Mouse (Mus musculus): ENCODE measurements around the gene Adam34. TPM values are rescaled to one million over a fixed set of nuclear protein-coding genes. Genes with fewer than 3 reads are reported as not detected.
"Not testable (repeated sequence)": the region's sequence is repeated elsewhere in the genome, so short reads cannot be mapped to it uniquely, and the experiment has no call there.

Adam34 gene
- not detected in 2 replicates for total RNA-seq (2015; ENCODE audit: low replicate concordance)
- not detected in 2 replicates for total RNA-seq (2017; ENCODE audit: low replicate concordance)

DNA sequence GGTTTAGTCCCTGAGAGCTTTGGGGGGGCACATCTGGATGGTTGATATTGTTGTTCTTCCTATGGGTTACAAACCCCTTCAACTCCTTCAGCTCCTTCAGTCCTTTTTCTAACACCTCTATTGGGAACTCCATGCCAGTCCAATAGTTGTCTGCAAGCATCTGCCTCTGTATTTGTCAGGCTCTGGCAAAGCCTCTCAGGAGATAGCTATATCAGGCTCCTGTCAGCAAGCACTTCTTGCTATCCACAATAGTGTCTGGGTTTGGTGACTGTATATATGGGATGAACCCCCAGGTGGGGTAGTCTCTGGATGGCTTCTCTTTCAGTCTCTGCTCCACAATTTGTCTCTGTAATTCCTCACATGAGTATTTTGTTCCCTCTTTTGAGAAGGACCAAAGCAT is at the start of gene Adam34:
Gene Adam34, minus strand, starts transcription at position 101 of the 400 bp plus-strand sequence.
- ATAC-seq (replicated peaks; ENCODE audit: low FRiP score, poor library complexity, severe bottlenecking), result no peak

- ATAC-seq (replicated peaks; ENCODE audit: low FRiP score, poor library complexity, severe bottlenecking), result no peak
Observed at GRCm38 (mm10) chr8:43627176-43627575, 82.7 kb downstream of the Adam34 start, which contains the start of gene Gm5346. TSS of gene Gm5346 (minus strand) at chr8:43627276.

GRCm38 (mm10) chr8:43616046-43616445 is 93.8 kb downstream of the Adam34 start:
- ATAC-seq (replicated peaks; ENCODE audit: low FRiP score, poor library complexity, severe bottlenecking), result no peak

DNA sequence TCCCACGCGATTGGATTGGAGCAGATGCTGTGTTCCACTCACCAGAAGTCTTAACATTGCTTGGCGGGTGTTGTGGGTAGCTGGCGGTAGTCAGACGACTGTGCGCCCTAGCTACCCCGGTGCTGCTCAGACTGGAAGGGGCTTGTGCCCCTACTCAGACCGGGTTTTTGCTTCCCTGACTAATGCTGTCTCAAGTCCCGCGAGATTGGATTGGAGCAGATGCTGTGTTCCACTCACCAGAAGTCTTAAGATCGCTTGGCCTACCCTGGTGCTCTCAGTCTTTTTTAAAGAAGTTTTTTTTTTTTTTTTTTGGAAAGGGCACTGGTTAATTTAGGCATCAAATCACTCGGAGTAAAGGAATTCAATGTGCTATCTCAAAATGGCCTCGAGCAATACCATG is 106.2 kb downstream of the Adam34 start:
- not testable (repeated sequence) for ATAC-seq (replicated peaks; ENCODE audit: low FRiP score, poor library complexity, severe bottlenecking)

- not testable (repeated sequence) for ATAC-seq (replicated peaks; ENCODE audit: low FRiP score, poor library complexity, severe bottlenecking)
Observed at GRCm38 (mm10) chr8:43603166-43603565, 106.7 kb downstream of the Adam34 start.

Other genes with a start within 250 kb of the Adam34 start
- not detected in 2 replicates for gene Adam26b, start 181.9 kb downstream of the Adam34 start, total RNA-seq (2015; ENCODE audit: low replicate concordance)
- not detected in 2 replicates for gene Adam26b, start 181.9 kb downstream of the Adam34 start, total RNA-seq (2017; ENCODE audit: low replicate concordance)
- gene Adam26a, start 133.3 kb downstream of the Adam34 start, total RNA-seq (2015; ENCODE audit: low replicate concordance), result not detected in 2 replicates
- gene Adam26a, start 133.3 kb downstream of the Adam34 start, total RNA-seq (2017; ENCODE audit: low replicate concordance), result not detected in 2 replicates
- not detected in 2 replicates for gene Gm5346, start 82.8 kb downstream of the Adam34 start, total RNA-seq (2015; ENCODE audit: low replicate concordance)
- gene Gm5346, start 82.8 kb downstream of the Adam34 start, total RNA-seq (2017; ENCODE audit: low replicate concordance), result not detected in 2 replicates

All from erythroblast, adult 5-6 weeks (primary cell).